Mouse (Mus musculus) thymus, adult 2 months (tissue): ENCODE measurements at regions not wholly inside any gene's neighbourhood (a gene's known extent, or its start where the extent isn't known, plus 50 kb on each side); places are given as distances from the start of the nearest gene placed in this dataset.

ENCODE experiments used
- CTCF ChIP-seq: fragments of 200-500 bp; IDR thresholded peaks from 2 replicates; pipeline ENCODE4 v1.5.1; 2012; ENCODE audit warnings: mild to moderate bottlenecking, control low read depth, low read length, moderate library complexity, borderline replicate concordance; ENCODE audit not compliant: control insufficient read depth, poor library complexity, insufficient read depth; ENCODE audit errors: extremely low read depth
- POLR2A ChIP-seq: fragments of 200-500 bp; IDR thresholded peaks from 2 replicates; pipeline ENCODE4 v1.6.1; 2012; ENCODE audit warnings: mild to moderate bottlenecking, low read length, control low read depth, moderate library complexity; ENCODE audit not compliant: control insufficient read depth, poor library complexity, insufficient read depth; ENCODE audit errors: extremely low read depth

- TF ChIP-seq POLR2A (no peak), CTCF (no peak)
Observed at GRCm38 (mm10) chr4:53292606-53293005, 132.9 kb upstream of the Abca1 start.
